15 mouse cellular contexts compared by ENCODE assay signal in the genomic region with DNA sequence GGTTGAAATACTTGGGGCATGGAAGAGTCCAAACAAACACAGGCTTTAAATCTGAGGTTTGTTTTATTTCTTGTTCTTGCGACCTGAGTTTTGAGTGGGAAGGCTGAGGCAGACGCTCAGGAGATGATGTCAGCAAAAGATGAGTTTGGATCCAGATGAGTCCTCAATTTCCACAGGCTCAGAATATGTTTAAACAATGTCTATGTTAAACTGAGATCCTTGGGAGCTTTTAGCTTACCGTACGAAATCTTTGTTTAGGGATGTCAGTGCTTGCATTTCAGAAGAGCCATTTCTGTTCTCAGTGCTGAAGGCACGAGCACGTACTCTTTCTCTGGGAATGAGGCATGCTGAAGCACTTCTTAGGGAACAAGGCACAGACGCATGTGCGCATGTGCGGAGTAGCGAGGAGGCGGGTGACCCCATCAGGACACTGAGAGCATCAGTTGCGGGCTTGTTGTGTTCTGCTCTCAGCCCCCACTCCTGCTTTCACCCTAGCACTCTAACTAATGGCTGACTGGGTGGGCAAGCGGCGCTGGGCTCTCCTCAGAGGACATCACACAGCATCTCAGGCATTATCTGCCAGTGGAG.
DNase-seq lines count a peak whose midpoint lies in the region; ATAC-seq and TF ChIP-seq lines count a peak whose summit lies in the region.
"Had no signal": no experiment of that assay in that cellular context is flagged by ENCODE, and none has a peak within 500 bp of the region (broad histone marks: within the 10 kb centered on the region; RNA-seq: fewer than 3 reads in every experiment).

No protein-coding gene starts in this region.

- no peaks in the 10 kb centered on the region for H3K9me3 ChIP-seq in forebrain, postnatal 0 days (ENCODE audit: low read length)
- no peaks in the 10 kb centered on the region for H3K9me3 ChIP-seq in forebrain, embryonic 11.5 days (ENCODE audit: control insufficient read depth, low read length)
- H3K9me3 ChIP-seq: heart, embryonic 15.5 days had no signal

- no peak overlapping the region for H3K27ac ChIP-seq in forebrain, postnatal 0 days (ENCODE audit: low read depth, low read length)
- H3K27ac ChIP-seq in forebrain, embryonic 11.5 days (ENCODE audit: low read depth, low read length) = no peak overlapping the region
- H3K27ac ChIP-seq: heart, embryonic 15.5 days had no signal

- no peak overlapping the region for H3K4me2 ChIP-seq in forebrain, postnatal 0 days (ENCODE audit: low read depth)
- H3K4me2 ChIP-seq in forebrain, embryonic 11.5 days (ENCODE audit: low read depth, low read length, severe bottlenecking) = no peak overlapping the region
- H3K4me2 ChIP-seq: heart, embryonic 15.5 days had no signal

- peak; percentile 38; the same call in 1 of the 2 replicates for ATAC-seq in forebrain, postnatal 0 days
- ATAC-seq in forebrain, embryonic 11.5 days (replicated peaks; ENCODE audit: low FRiP score) = no peak
- ATAC-seq: liver, postnatal 0 days had no signal

- H3K36me3 ChIP-seq in forebrain, postnatal 0 days (ENCODE audit: insufficient read depth) = no peaks in the 10 kb centered on the region
- H3K36me3 ChIP-seq in forebrain, embryonic 11.5 days (ENCODE audit: control insufficient read depth, insufficient read depth, low read length) = no peaks in the 10 kb centered on the region
- H3K36me3 ChIP-seq: heart, embryonic 15.5 days had no signal

- H3K4me1 ChIP-seq in forebrain, postnatal 0 days (ENCODE audit: insufficient read depth) = no peaks in the 10 kb centered on the region
- no peaks in the 10 kb centered on the region for H3K4me1 ChIP-seq in forebrain, embryonic 11.5 days (replicated peaks; ENCODE audit: control insufficient read depth, insufficient read depth, low read length)
- H3K4me1 ChIP-seq: heart, embryonic 15.5 days had no signal

- intact Hi-C loops in left cerebral cortex, postnatal 14 days (cut with DNase I) = no loop called here
- intact Hi-C loops in left cerebral cortex, postnatal 4 days (cut with DNase I) = no loop called here

- no peak overlapping the region for H3K9ac ChIP-seq in forebrain, postnatal 0 days
- no peak overlapping the region for H3K9ac ChIP-seq in forebrain, embryonic 11.5 days (ENCODE audit: low read length)
- H3K9ac ChIP-seq: heart, embryonic 15.5 days; liver, postnatal 0 days had no signal

- H3K27me3 ChIP-seq in forebrain, postnatal 0 days (ENCODE audit: insufficient read depth, low read length) = no peaks in the 10 kb centered on the region
- no peaks in the 10 kb centered on the region for H3K27me3 ChIP-seq in forebrain, embryonic 11.5 days (ENCODE audit: control insufficient read depth, insufficient read depth, low read length)
- H3K27me3 ChIP-seq: heart, embryonic 15.5 days had no signal

- H3K4me3 ChIP-seq in forebrain, postnatal 0 days (ENCODE audit: low read depth, low read length) = no peak overlapping the region
- H3K4me3 ChIP-seq in forebrain, embryonic 11.5 days (ENCODE audit: low read depth, low read length) = no peak overlapping the region
- H3K4me3 ChIP-seq: heart, embryonic 15.5 days had no signal

- 80% methylated on average over 14 of the region's 14 CpGs for WGBS in forebrain, postnatal 0 days
- 81% methylated on average over 14 of the region's 14 CpGs for WGBS in forebrain, embryonic 11.5 days

- TF ChIP-seq CTCF in forebrain, postnatal 0 days (IDR thresholded peaks at IDR 0.05; ENCODE audit: low read depth) = no peak

- DNase-seq in forebrain, postnatal 0 days = no peak
- no peak for DNase-seq in forebrain, embryonic 11.5 days (ENCODE audit: low spot score)
- peak; percentile 52 to 60 for DNase-seq in left cerebral cortex, postnatal 14 days (ENCODE audit: low spot score in 2 of 2)
- DNase-seq in left cerebral cortex, postnatal 4 days = no peak
- DNase-seq in ZHBTc4 (ENCODE audit: low read depth, low spot score) (peak; percentile 38), adipocyte (ENCODE audit: low spot score) (no peak)
- peak; percentile 42 for DNase-seq in retina, postnatal 1 day
- no peak for DNase-seq in gastrocnemius, adult 18-20 months (ENCODE audit: low spot score)
- DNase-seq: adrenal gland, adult 8-10 months; B cell, adult 2 months; gastrocnemius, postnatal 25 days; kidney, postnatal 25 days; liver, postnatal 0 days; thymus, postnatal 14 days had no signal

Comparison
In these comparisons a context has a peak if more than half of its experiments do, and no peak if none do; other contexts are left out.
1. DNase-seq: peak in left cerebral cortex, postnatal 14 days (2 of 2), ZHBTc4 (single experiment) and retina, postnatal 1 day (single experiment); none in forebrain, postnatal 0 days (single experiment), forebrain, embryonic 11.5 days (single experiment), left cerebral cortex, postnatal 4 days (single experiment), gastrocnemius, adult 18-20 months (single experiment) and adipocyte (single experiment).